Mouse (Mus musculus): ENCODE measurements around the gene Fbln2. TPM values are rescaled to one million over a fixed set of nuclear protein-coding genes. Genes with fewer than 3 reads are reported as not detected.

The Fbln2 gene
- total and polyA plus RNA-seq, 3 experiments = 0.81 TPM; not detected in 2

GRCm38 (mm10) chr6:91286624-91287023 is 74.4 kb downstream of the Fbln2 start:
- Histone ChIP-seq H3K27ac (ENCODE audit: insufficient read depth, low read depth) (no peak overlapping the region), H3K9ac (ENCODE audit: insufficient read depth, low read depth) (no peak overlapping the region), H3K4me1 (ENCODE audit: control insufficient read depth in 1 of 2, insufficient read depth in 2 of 2) (no peaks in the 10 kb centered on the region), H3K4me2 (ENCODE audit: insufficient read depth, low read depth, poor library complexity, severe bottlenecking) (no peak overlapping the region), H3K36me3 (replicated peaks in 1 of 2; ENCODE audit: control insufficient read depth in 1 of 2, insufficient read depth in 1 of 2, low read length in 1 of 2) (no peaks in the 10 kb centered on the region), H3K4me3 (replicated peaks in 1 of 3; ENCODE audit: low read depth in 2 of 3, low read length in 2 of 3, poor library complexity in 1 of 3) (no peak overlapping the region), H3K9me3 (replicated peaks; ENCODE audit: low read length) (peaks cover 3% of the 10 kb centered on the region), H3K27me3 (replicated peaks) (peaks cover 94% of the 10 kb centered on the region), H3K79me2 (replicated peaks; ENCODE audit: control insufficient read depth, extremely low read depth, insufficient read depth, poor library complexity, severe bottlenecking) (no peaks in the 10 kb centered on the region)
- in situ Hi-C loops (cut with MboI; ENCODE audit: low pct_ligation_motif_present, low pct_unique_long_range_greater_than_20kb, low sequenced_read_pairs) (loop anchor here (10.0 kb wide), 2 partner anchors 118 to 218 kb away; no protein-coding TSS in a partner anchor), dilution Hi-C loops (cut with MboI; ENCODE audit: extremely low pct_ligation_motif_present, extremely low pct_unique_long_range_greater_than_20kb, low sequenced_read_pairs) (no loop called here)
- peak; percentile 74 for DNase-seq (ENCODE audit: extremely low read depth)
- TF ChIP-seq JUN (IDR thresholded peaks at IDR 0.05; ENCODE audit: insufficient read depth, low read depth, low read length) (no peak), HCFC1 (IDR thresholded peaks at IDR 0.05; ENCODE audit: low read depth, low read length) (no peak), GABPA (IDR thresholded peaks at IDR 0.05; ENCODE audit: insufficient replicate concordance, low read depth, low read length) (no peak), BHLHE40 (IDR thresholded peaks at IDR 0.05; ENCODE audit: low read depth, low read length) (no peak), CTCF (conservative IDR thresholded peaks at IDR 0.05 in 1 of 2, IDR thresholded peaks at IDR 0.05 in 1 of 2; ENCODE audit: low read depth in 2 of 2, low read length in 2 of 2) (peak; percentile 59 to 100; a peak in 3 of 4 replicates), SMC3 (IDR thresholded peaks at IDR 0.05; ENCODE audit: low read depth, low read length) (peak; percentile 92), NELFE (IDR thresholded peaks at IDR 0.05; ENCODE audit: low read depth, low read length) (peak; percentile 50; the same call in 1 of the 2 replicates), MYC (IDR thresholded peaks at IDR 0.05; ENCODE audit: low read depth, low read length) (no peak), EP300 (IDR thresholded peaks at IDR 0.05; ENCODE audit: low read length) (no peak), E2F4 (IDR thresholded peaks at IDR 0.05; ENCODE audit: insufficient replicate concordance, low read depth, low read length) (no peak), RAD21 (IDR thresholded peaks at IDR 0.05; ENCODE audit: low read depth, low read length) (peak; percentile 84), TCF12 (IDR thresholded peaks at IDR 0.05; ENCODE audit: low read depth, low read length) (no peak), USF2 (conservative IDR thresholded peaks at IDR 0.05; ENCODE audit: low read depth, low read length) (no peak), IRF4 (IDR thresholded peaks at IDR 0.05; ENCODE audit: low read depth, low read length) (no peak), CHD2 (IDR thresholded peaks at IDR 0.05; ENCODE audit: low read length) (no peak), ELF1 (IDR thresholded peaks at IDR 0.05; ENCODE audit: low read depth, low read length) (no peak), PAX5 (IDR thresholded peaks at IDR 0.05; ENCODE audit: low read length) (no peak), SIN3A (IDR thresholded peaks at IDR 0.05; ENCODE audit: low read length) (no peak)

GRCm38 (mm10) chr6:91287148-91287547 is 74.9 kb downstream of the Fbln2 start:
- no peak overlapping the region for H3K9ac ChIP-seq (ENCODE audit: insufficient read depth, low read depth)
- peaks cover 3% of the 10 kb centered on the region for H3K9me3 ChIP-seq (replicated peaks; ENCODE audit: low read length)
- no peak for DNase-seq (ENCODE audit: extremely low read depth)
- TF ChIP-seq JUN (IDR thresholded peaks at IDR 0.05; ENCODE audit: insufficient read depth, low read depth, low read length) (no peak), USF2 (conservative IDR thresholded peaks at IDR 0.05; ENCODE audit: low read depth, low read length) (no peak), MAFK (IDR thresholded peaks at IDR 0.05; ENCODE audit: insufficient replicate concordance, low read length) (no peak), ZC3H11A (IDR thresholded peaks at IDR 0.05; ENCODE audit: low read depth, low read length) (no peak), ELF1 (IDR thresholded peaks at IDR 0.05; ENCODE audit: low read depth, low read length) (no peak), ZMIZ1 (IDR thresholded peaks at IDR 0.05; ENCODE audit: low read depth, low read length) (no peak)
- no peaks in the 10 kb centered on the region for H3K79me2 ChIP-seq (replicated peaks; ENCODE audit: control insufficient read depth, extremely low read depth, insufficient read depth, poor library complexity, severe bottlenecking)
- in situ Hi-C loops (cut with MboI; ENCODE audit: low pct_ligation_motif_present, low pct_unique_long_range_greater_than_20kb, low sequenced_read_pairs) = loop anchor here (10.0 kb wide), 2 partner anchors 118 to 218 kb away; no protein-coding TSS in a partner anchor
- H3K36me3 ChIP-seq (replicated peaks in 1 of 2; ENCODE audit: control insufficient read depth in 1 of 2, insufficient read depth in 1 of 2, low read length in 1 of 2) = no peaks in the 10 kb centered on the region
- H3K27ac ChIP-seq (ENCODE audit: insufficient read depth, low read depth) = no peak overlapping the region
- peaks cover 94% of the 10 kb centered on the region for H3K27me3 ChIP-seq (replicated peaks)
- H3K4me2 ChIP-seq (ENCODE audit: insufficient read depth, low read depth, poor library complexity, severe bottlenecking) = no peak overlapping the region
- dilution Hi-C loops (cut with MboI; ENCODE audit: extremely low pct_ligation_motif_present, extremely low pct_unique_long_range_greater_than_20kb, low sequenced_read_pairs) = no loop called here
- H3K4me1 ChIP-seq (ENCODE audit: control insufficient read depth in 1 of 2, insufficient read depth in 2 of 2) = no peaks in the 10 kb centered on the region
- no peak overlapping the region for H3K4me3 ChIP-seq (replicated peaks in 1 of 3; ENCODE audit: low read depth in 2 of 3, low read length in 2 of 3, poor library complexity in 1 of 3)

All from CH12.LX (cell line).